Mouse (Mus musculus) midbrain, embryonic 13.5 days (tissue): Measurements from ENCODE around the gene 6030408B16Rik. TPM values are rescaled to one million over a fixed set of nuclear protein-coding genes. Genes with fewer than 3 reads are reported as not detected.
A peak's percentile ranks its signal among the peaks of the same experiment; 100 is the strongest.

Source experiments
- ATAC-seq: fragments of 200-750 bp; cut with Nextera tagmentation; 2 replicates; pipeline ENCODE4 v1.8.0; 2017; ENCODE audit warnings: mild to moderate bottlenecking, moderate TSS enrichment, moderate library complexity
- H3K27ac ChIP-seq: fragments of 300-500 bp; sonication (generic); 2 replicates; pipeline ENCODE4 v1.5.1; 2015; ENCODE audit warnings: inconsistent platforms, mild to moderate bottlenecking, moderate library complexity
- H3K27me3 ChIP-seq: fragments of 300-500 bp; sonication (generic); 2 replicates; pipeline ENCODE4 v1.6.1; 2015; ENCODE audit warnings: mild to moderate bottlenecking, inconsistent platforms
- H3K36me3 ChIP-seq: fragments of 300-500 bp; sonication (generic); 2 replicates; pipeline ENCODE4 v1.6.1; 2015; ENCODE audit warnings: mild to moderate bottlenecking, inconsistent platforms
- H3K4me1 ChIP-seq: fragments of 300-500 bp; sonication (generic); replicated peaks from 2 replicates; pipeline ENCODE4 v1.6.1; 2015; ENCODE audit warnings: inconsistent platforms
- H3K4me2 ChIP-seq: fragments of 300-500 bp; sonication (generic); replicated peaks from 2 replicates; pipeline ENCODE4 v1.6.1; 2015; ENCODE audit warnings: moderate library complexity, mild to moderate bottlenecking, inconsistent platforms
- H3K4me3 ChIP-seq: fragments of 300-500 bp; sonication (generic); replicated peaks from 2 replicates; pipeline ENCODE4 v1.5.1; 2015; ENCODE audit warnings: mild to moderate bottlenecking, inconsistent platforms
- H3K9ac ChIP-seq: fragments of 300-500 bp; sonication (generic); replicated peaks from 2 replicates; pipeline ENCODE4 v1.6.1; 2015; ENCODE audit warnings: mild to moderate bottlenecking, inconsistent platforms
- H3K9me3 ChIP-seq: fragments of 300-500 bp; sonication (generic); 2 replicates; pipeline ENCODE4 v1.6.1; 2016; ENCODE audit warnings: mild to moderate bottlenecking, inconsistent platforms
- WGBS: fragments of 180-500 bp; shearing (Covaris S2); methylation state at CpG from one replicate; pipeline ENCODE4 v1.1.7; 2015; 5-methylcytosine and 5-hydroxymethylcytosine counted together
- polyA plus RNA-seq: library from polyadenylated mRNA; unstranded; fragments of >200 nt; fragmentation: Nextera tagmentation; extraction: Ambion mirVana; gene quantifications from 2 replicates; pipeline ENCODE4 v1.2.1, GENCODE M21; 2015

The 6030408B16Rik gene
- polyA plus RNA-seq, 1 experiment from 2014 or later, result 0.26 TPM

DNA sequence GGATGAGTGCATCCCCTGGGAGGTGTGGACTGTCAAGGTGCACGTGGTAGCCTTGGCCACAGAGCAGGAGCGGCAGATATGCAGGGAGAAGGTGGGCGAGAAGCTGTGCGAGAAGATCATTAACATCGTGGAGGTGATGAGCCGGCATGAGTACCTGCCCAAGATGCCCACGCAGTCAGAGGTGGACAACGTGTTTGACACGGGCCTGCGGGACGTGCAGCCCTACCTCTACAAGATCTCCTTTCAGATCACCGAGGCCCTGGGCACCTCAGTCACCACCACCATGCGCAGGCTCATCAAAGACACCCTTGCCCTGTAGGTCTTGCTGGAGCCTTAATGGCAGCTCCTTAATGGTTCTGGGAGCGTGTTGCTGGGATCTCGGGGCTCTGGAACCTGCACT, 2.7 kb upstream of the 6030408B16Rik start:
- H3K4me1 ChIP-seq, result peaks cover 9% of the 10 kb centered on the region
- no peak overlapping the region for H3K4me2 ChIP-seq
- H3K9ac ChIP-seq, result no peak overlapping the region
- peaks cover 69% of the 10 kb centered on the region for H3K36me3 ChIP-seq
- ATAC-seq, result no peak
- no peak overlapping the region for H3K27ac ChIP-seq
- no peaks in the 10 kb centered on the region for H3K27me3 ChIP-seq
- 96% methylated on average over 15 of the region's 15 CpGs for WGBS
- no peak overlapping the region for H3K4me3 ChIP-seq
- H3K9me3 ChIP-seq, result no peaks in the 10 kb centered on the region

DNA sequence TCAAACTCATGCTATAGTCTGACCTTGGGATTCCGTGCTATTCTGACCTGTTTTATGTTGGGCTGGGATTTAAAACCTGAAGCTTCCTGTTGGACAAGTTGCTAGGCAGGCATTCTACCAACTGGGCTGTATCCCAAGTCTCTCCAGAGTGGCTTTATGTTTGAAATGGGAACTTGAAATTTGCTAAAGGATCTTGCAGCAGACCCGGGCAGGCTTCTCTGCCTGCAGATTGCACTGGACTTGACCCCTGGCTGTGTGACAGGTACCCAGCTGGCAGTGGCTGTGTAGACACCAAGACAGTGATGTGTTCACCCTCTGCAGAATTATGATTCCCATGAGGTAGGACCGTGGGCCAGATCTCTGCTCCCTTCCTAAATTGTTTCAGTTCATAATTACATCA, 1.0 kb upstream of the 6030408B16Rik start:
- Histone ChIP-seq H3K36me3 (peaks cover 59% of the 10 kb centered on the region), H3K9me3 (no peaks in the 10 kb centered on the region), H3K4me1 (no peaks in the 10 kb centered on the region), H3K9ac (no peak overlapping the region), H3K27me3 (no peaks in the 10 kb centered on the region), H3K27ac (no peak overlapping the region), H3K4me3 (no peak overlapping the region), H3K4me2 (no peak overlapping the region)
- WGBS, result 95% methylated on average over 3 of the region's 3 CpGs
- ATAC-seq, result no peak

- Histone ChIP-seq H3K9me3 (no peaks in the 10 kb centered on the region), H3K9ac (no peak overlapping the region), H3K36me3 (peaks cover 38% of the 10 kb centered on the region), H3K4me3 (no peak overlapping the region), H3K4me2 (no peak overlapping the region), H3K4me1 (peaks cover 6% of the 10 kb centered on the region; the same call in 1 of the 2 replicates), H3K27me3 (no peaks in the 10 kb centered on the region), H3K27ac (no peak overlapping the region)
- ATAC-seq, result no peak
- WGBS, result 71% methylated on average over 16 of the region's 16 CpGs
Observed at GRCm38 (mm10) chr15:101294028-101294894, 1.2 kb downstream of the 6030408B16Rik start.

DNA sequence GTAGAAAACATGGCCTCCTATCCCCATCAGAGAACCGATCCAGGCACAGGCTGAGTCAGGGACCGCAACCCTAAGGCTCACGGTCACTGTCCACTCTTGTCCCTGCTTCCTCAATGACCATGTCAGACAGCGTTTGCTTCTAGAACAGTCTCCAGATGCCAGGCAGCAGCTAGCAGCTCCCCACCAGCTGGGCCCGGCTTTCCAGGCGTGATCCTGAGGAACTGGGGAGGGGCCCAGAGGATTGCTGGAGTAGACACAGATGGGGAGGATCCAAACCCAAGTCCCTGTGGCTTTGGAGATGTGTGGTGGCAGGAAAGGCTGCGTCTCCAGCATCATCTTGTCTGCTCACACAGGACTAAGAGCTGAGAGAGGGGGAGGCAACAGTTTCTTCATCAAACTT, 2.1 kb downstream of the 6030408B16Rik start:
- H3K9me3 ChIP-seq, result no peaks in the 10 kb centered on the region
- H3K9ac ChIP-seq, result no peak overlapping the region
- H3K4me3 ChIP-seq, result no peak overlapping the region
- 77% methylated on average over 7 of the region's 7 CpGs for WGBS
- H3K4me2 ChIP-seq, result no peak overlapping the region
- H3K27me3 ChIP-seq, result no peaks in the 10 kb centered on the region
- peaks cover 29% of the 10 kb centered on the region for H3K36me3 ChIP-seq
- peaks cover 6% of the 10 kb centered on the region; the same call in 1 of the 2 replicates for H3K4me1 ChIP-seq
- no peak overlapping the region for H3K27ac ChIP-seq
- ATAC-seq, result no peak

DNA sequence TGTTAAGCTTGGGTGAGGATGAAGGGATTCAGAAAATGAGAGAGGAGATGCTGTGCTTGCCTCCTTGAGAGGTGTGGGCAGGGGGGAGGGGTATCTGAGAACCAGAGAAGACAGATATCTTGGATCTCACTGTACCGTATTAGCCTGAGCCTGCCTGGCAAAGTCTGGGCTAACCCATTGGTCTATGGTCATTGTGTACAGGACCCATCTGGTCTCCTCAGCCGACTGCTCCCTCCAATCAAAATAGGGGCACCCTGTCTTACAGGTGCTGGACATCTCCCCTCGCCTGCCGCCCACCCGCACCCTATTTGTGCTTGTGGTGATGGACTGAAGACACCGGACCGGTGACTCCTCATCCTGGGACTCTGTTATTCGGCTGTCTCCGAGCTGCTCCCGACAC, 2.6 kb downstream of the 6030408B16Rik start:
- Histone ChIP-seq H3K27me3 (no peaks in the 10 kb centered on the region), H3K4me2 (no peak overlapping the region), H3K27ac (no peak overlapping the region), H3K9ac (no peak overlapping the region), H3K9me3 (no peaks in the 10 kb centered on the region), H3K4me1 (peaks cover 6% of the 10 kb centered on the region; the same call in 1 of the 2 replicates), H3K36me3 (peaks cover 24% of the 10 kb centered on the region), H3K4me3 (no peak overlapping the region)
- 92% methylated on average over 10 of the region's 10 CpGs for WGBS
- ATAC-seq, result no peak

- ATAC-seq, result no peak
- Histone ChIP-seq H3K36me3 (peaks cover 19% of the 10 kb centered on the region), H3K4me3 (no peak overlapping the region), H3K27me3 (no peaks in the 10 kb centered on the region), H3K9me3 (no peaks in the 10 kb centered on the region), H3K9ac (no peak overlapping the region), H3K4me2 (no peak overlapping the region), H3K4me1 (peaks cover 6% of the 10 kb centered on the region; the same call in 1 of the 2 replicates), H3K27ac (no peak overlapping the region)
- WGBS, result 89% methylated on average over 11 of the region's 11 CpGs
Observed at GRCm38 (mm10) chr15:101296091-101296490, 3.1 kb downstream of the 6030408B16Rik start.

- Histone ChIP-seq H3K9me3 (no peaks in the 10 kb centered on the region), H3K4me2 (peak overlapping the region; percentile 20; the same call in 1 of the 2 replicates), H3K4me1 (peaks cover 6% of the 10 kb centered on the region; the same call in 1 of the 2 replicates), H3K4me3 (no peak overlapping the region), H3K9ac (0 out of 2 replicates have a peak overlapping the region, but pooled peaks have one; percentile 28), H3K27ac (no peak overlapping the region), H3K27me3 (no peaks in the 10 kb centered on the region), H3K36me3 (0 out of 2 replicates have a peak, but pooled peaks cover 2% of the 10 kb centered on the region)
- no peak for ATAC-seq
- WGBS, result 24% methylated on average over 7 of the region's 7 CpGs
Observed at GRCm38 (mm10) chr15:101297988-101298387, 5.0 kb downstream of the 6030408B16Rik start.

GRCm38 (mm10) chr15:101298550-101298949, 5.5 kb downstream of the 6030408B16Rik start:
- Histone ChIP-seq H3K4me1 (peaks cover 6% of the 10 kb centered on the region; the same call in 1 of the 2 replicates), H3K4me3 (no peak overlapping the region), H3K27me3 (no peaks in the 10 kb centered on the region), H3K4me2 (peak overlapping the region; percentile 20; the same call in 1 of the 2 replicates), H3K9ac (peak overlapping the region; percentile 28; the same call in 1 of the 2 replicates), H3K36me3 (no peaks in the 10 kb centered on the region), H3K9me3 (no peaks in the 10 kb centered on the region), H3K27ac (no peak overlapping the region)
- 14% methylated on average over 7 of the region's 7 CpGs for WGBS
- ATAC-seq, result peak; percentile 50; the same call in 1 of the 2 replicates

GRCm38 (mm10) chr15:101299480-101299960, 6.5 kb downstream of the 6030408B16Rik start:
- H3K9me3 ChIP-seq, result no peaks in the 10 kb centered on the region
- no peak overlapping the region for H3K27ac ChIP-seq
- no peak overlapping the region for H3K4me2 ChIP-seq
- H3K36me3 ChIP-seq, result no peaks in the 10 kb centered on the region
- no peaks in the 10 kb centered on the region for H3K27me3 ChIP-seq
- peaks cover 6% of the 10 kb centered on the region; the same call in 1 of the 2 replicates for H3K4me1 ChIP-seq
- no peak overlapping the region for H3K9ac ChIP-seq
- no peak overlapping the region for H3K4me3 ChIP-seq
- WGBS, result 87% methylated on average over 14 of the region's 14 CpGs
- ATAC-seq, result no peak

DNA sequence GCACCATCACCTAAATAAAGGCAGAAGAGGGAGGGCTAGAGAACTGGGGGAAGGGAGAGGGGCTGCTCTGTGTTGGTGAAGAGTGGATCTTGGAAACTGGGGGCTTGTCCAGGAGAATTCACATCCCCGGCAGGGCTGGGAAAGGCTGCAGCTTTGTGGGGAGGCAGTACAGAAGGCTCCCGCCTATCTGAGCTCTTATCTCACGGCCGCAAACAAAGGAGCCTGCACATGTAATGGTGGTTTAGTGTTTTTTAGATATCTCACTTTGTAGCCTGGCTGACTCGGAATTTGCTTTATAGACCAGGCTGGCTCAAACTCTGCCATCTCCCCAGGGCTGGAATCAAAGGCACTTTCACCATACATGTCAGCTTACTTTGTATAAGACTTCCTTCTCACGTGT, 7.1 kb downstream of the 6030408B16Rik start:
- 75% methylated on average over 6 of the region's 6 CpGs for WGBS
- Histone ChIP-seq H3K27ac (no peak overlapping the region), H3K9ac (no peak overlapping the region), H3K9me3 (no peaks in the 10 kb centered on the region), H3K4me1 (peaks cover 6% of the 10 kb centered on the region; the same call in 1 of the 2 replicates), H3K36me3 (no peaks in the 10 kb centered on the region), H3K27me3 (no peaks in the 10 kb centered on the region), H3K4me2 (no peak overlapping the region), H3K4me3 (no peak overlapping the region)
- ATAC-seq, result no peak

- no peaks in the 10 kb centered on the region for H3K9me3 ChIP-seq
- WGBS, result 81% methylated on average over 3 of the region's 3 CpGs
Observed at GRCm38 (mm10) chr15:101302201-101302600, 9.2 kb downstream of the 6030408B16Rik start.

GRCm38 (mm10) chr15:101303830-101304229, 10.8 kb downstream of the 6030408B16Rik start:
- no peaks in the 10 kb centered on the region for H3K27me3 ChIP-seq
- 0 out of 2 replicates have a peak, but pooled peaks cover 1% of the 10 kb centered on the region for H3K4me1 ChIP-seq
- no peaks in the 10 kb centered on the region for H3K9me3 ChIP-seq
- no peak overlapping the region for H3K4me2 ChIP-seq
- H3K9ac ChIP-seq, result no peak overlapping the region
- WGBS, result 86% methylated on average over 4 of the region's 4 CpGs
- ATAC-seq, result no peak
- no peaks in the 10 kb centered on the region for H3K36me3 ChIP-seq
- no peak overlapping the region for H3K4me3 ChIP-seq
- no peak overlapping the region for H3K27ac ChIP-seq

More at GRCm38 (mm10) chr15:101302201-101302600, 9.2 kb downstream of the 6030408B16Rik start:
- H3K27ac ChIP-seq, result no peak overlapping the region
- H3K4me2 ChIP-seq, result no peak overlapping the region
- H3K36me3 ChIP-seq, result no peaks in the 10 kb centered on the region
- no peak overlapping the region for H3K4me3 ChIP-seq
- peaks cover 6% of the 10 kb centered on the region; the same call in 1 of the 2 replicates for H3K4me1 ChIP-seq
- no peaks in the 10 kb centered on the region for H3K27me3 ChIP-seq
- ATAC-seq, result no peak
- H3K9ac ChIP-seq, result no peak overlapping the region
